Mouse (Mus musculus): ENCODE measurements around the gene Lrrc43.

GRCm38 (mm10) chr5:123508921-123509320 lies 19.8 kb downstream of the Lrrc43 start:
- TF ChIP-seq CTCF (IDR thresholded peaks at IDR 0.05; ENCODE audit: extremely low read depth, insufficient read depth, insufficient read length, insufficient replicate concordance), result no peak
- no peak for TF ChIP-seq POLR2A (IDR thresholded peaks at IDR 0.05; ENCODE audit: low read depth, low read length)
